Mouse (Mus musculus): Measurements from ENCODE around the gene Ubb.

GRCm38 (mm10) chr11:62565747-62566146 lies 14.8 kb downstream of the Ubb start:
- TF ChIP-seq HCFC1 (IDR thresholded peaks at IDR 0.05; ENCODE audit: borderline replicate concordance, insufficient read depth, low read length): no peak
- no peak for TF ChIP-seq MAFK (IDR thresholded peaks at IDR 0.05; ENCODE audit: insufficient read depth, low read depth, low read length)
- TF ChIP-seq ZNF384 (IDR thresholded peaks at IDR 0.05; ENCODE audit: low read depth, low read length): no peak
- no peak for TF ChIP-seq ZC3H11A (IDR thresholded peaks at IDR 0.05; ENCODE audit: borderline replicate concordance, low read depth, low read length)
- TF ChIP-seq CHD2 (IDR thresholded peaks at IDR 0.05; ENCODE audit: low read depth, low read length): no peak
